Mouse (Mus musculus): ENCODE measurements around the gene Gorasp1. TPM values are rescaled to one million over a fixed set of nuclear protein-coding genes. Genes with fewer than 3 reads are reported as not detected.

Gorasp1 gene
- polyA plus RNA-seq, 1 experiment: 11.6 TPM

DNA sequence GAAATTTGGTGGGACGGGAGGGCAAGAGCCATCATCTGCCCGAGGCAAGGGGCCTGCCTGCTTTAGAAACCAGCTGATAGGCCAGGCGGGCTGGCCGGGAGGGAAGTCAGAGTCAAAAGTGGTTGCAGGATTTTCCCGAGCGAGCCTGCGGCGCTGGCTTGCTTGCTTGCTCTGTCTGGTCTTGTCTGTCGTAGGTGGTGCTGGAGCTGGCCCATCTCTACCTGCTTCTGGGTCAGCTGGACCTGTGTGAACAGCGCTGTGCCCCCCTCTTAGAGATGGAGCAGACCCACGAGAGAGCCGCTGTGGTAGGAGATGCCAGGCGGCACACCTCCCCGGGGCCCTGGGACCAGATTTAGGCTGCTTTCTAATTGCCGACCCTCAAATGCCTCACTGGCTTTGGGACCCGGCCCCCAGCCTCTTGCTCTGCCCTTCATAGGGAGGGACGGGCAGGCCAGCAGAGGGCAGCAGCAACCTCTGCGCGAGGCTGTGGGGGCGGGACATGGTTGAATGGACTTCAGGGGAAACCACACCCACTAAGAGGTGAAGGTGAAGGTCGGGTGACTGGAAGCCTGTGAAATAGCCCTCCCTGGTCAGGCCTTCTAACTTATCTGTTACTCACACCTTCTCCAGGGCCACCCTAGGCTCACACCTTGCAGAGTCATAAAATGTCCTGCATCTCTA lies 25.8 kb upstream of the Gorasp1 start:
- H3K4me3 ChIP-seq (replicated peaks): peak overlapping the region; percentile 44
- TF ChIP-seq FLI1 (IDR thresholded peaks at IDR 0.05; ENCODE audit: low read length) (no peak), GATA1 (IDR thresholded peaks at IDR 0.05; ENCODE audit: borderline replicate concordance, low read length) (no peak)
- H3K36me3 ChIP-seq (replicated peaks; ENCODE audit: low read length): peaks cover 6% of the 10 kb centered on the region
- peaks cover 62% of the 10 kb centered on the region for H3K4me1 ChIP-seq
- peaks cover 15% of the 10 kb centered on the region for H3K27me3 ChIP-seq (replicated peaks)
- no peaks in the 10 kb centered on the region for H3K9me3 ChIP-seq

DNA sequence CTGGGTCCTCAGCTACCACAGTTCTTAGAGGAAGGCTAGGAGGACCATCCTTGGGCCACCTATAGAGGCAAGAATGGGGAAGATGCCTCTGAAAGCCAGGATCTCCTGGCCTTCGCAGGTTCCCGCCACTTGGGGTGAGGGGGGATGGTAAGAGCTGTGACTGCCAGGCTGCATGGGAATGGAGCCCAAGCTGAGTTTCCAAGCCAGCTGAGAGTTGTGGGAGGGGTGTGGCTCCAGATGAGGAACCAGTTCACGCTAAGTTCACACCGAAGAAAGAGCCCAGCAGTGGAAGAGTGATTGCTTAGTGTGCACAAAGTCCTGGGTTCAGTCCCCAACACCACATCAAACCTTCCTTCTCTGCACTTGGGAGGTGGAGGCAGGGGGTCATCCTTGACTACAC lies 24.9 kb upstream of the Gorasp1 start:
- Histone ChIP-seq H3K36me3 (replicated peaks; ENCODE audit: low read length) (peaks cover 6% of the 10 kb centered on the region), H3K9me3 (no peaks in the 10 kb centered on the region), H3K4me3 (replicated peaks) (no peak overlapping the region), H3K4me1 (peaks cover 57% of the 10 kb centered on the region), H3K27me3 (replicated peaks) (peaks cover 15% of the 10 kb centered on the region)
- TF ChIP-seq GATA1 (IDR thresholded peaks at IDR 0.05; ENCODE audit: borderline replicate concordance, low read length) (no peak), FLI1 (IDR thresholded peaks at IDR 0.05; ENCODE audit: low read length) (no peak)

DNA sequence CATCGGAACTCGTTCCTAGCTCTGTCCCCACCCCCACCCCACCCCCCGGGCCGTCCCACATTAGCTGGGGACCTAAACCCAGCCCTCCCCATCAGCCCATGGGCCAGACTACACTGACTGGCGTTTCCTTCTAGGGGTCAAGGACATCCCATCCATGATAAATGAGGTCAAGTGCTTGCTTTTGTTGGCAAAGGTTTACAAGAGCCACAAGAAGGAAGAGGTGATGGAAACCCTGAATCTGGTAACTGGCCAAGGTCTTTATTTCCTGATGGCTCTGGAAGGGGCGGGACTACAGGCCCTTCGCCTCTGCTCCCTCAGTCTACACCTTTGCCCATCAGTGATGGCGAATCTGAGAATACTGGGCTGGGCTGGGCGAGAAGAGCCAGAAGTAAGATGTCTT lies 21.5 kb upstream of the Gorasp1 start:
- no peak for TF ChIP-seq FLI1 (IDR thresholded peaks at IDR 0.05; ENCODE audit: low read length)
- no peak for TF ChIP-seq GATA1 (IDR thresholded peaks at IDR 0.05; ENCODE audit: borderline replicate concordance, low read length)
- no peaks in the 10 kb centered on the region for H3K9me3 ChIP-seq
- peaks cover 19% of the 10 kb centered on the region for H3K27me3 ChIP-seq (replicated peaks)
- peaks cover 3% of the 10 kb centered on the region for H3K36me3 ChIP-seq (replicated peaks; ENCODE audit: low read length)
- H3K4me3 ChIP-seq (replicated peaks): no peak overlapping the region
- peaks cover 61% of the 10 kb centered on the region for H3K4me1 ChIP-seq

DNA sequence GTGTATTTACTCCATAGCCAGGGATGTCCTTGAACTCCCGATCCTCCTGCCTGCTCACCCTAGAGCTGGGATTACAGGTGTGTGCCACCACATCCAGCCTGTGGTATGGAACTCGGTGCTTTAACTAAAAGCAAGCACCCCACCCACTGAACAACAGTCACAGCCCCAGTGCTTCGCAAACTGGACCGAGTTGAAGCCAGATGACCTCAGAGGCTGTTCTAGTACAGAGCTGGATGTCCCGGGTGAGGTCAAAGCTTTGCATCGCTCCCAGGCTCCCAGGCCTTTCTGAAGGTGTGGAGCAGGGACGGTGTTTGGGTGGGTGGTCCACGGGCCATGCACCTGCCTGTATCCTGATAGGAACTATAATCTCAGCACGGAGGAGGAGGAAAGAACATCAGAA lies 14.0 kb upstream of the Gorasp1 start:
- TF ChIP-seq FLI1 (IDR thresholded peaks at IDR 0.05; ENCODE audit: low read length) (no peak), GATA1 (IDR thresholded peaks at IDR 0.05; ENCODE audit: borderline replicate concordance, low read length) (no peak)
- Histone ChIP-seq H3K4me3 (replicated peaks) (no peak overlapping the region), H3K36me3 (replicated peaks; ENCODE audit: low read length) (peaks cover 3% of the 10 kb centered on the region), H3K27me3 (replicated peaks) (peaks cover 22% of the 10 kb centered on the region), H3K9me3 (no peaks in the 10 kb centered on the region), H3K4me1 (peaks cover 59% of the 10 kb centered on the region)

DNA sequence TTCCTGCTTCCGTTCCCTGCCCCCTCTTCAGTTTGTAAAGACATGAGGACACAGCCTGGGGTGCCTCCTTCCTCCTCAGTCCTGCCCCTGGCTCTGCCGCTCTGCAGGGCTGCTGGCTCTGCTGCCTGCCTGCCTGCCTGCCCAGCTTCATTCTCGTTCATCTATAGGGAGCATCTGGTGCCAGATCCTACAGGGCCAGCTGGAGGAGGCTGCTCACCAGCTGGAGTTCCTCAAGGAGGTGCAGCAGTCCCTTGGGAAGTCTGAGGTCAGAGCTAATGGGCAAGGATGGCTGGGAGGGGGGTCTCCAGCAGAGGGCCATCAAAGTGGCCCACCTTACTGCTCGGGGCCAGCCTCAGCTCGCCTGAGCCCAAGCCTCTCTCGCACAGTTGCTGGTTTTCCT lies 13.1 kb upstream of the Gorasp1 start:
- TF ChIP-seq FLI1 (IDR thresholded peaks at IDR 0.05; ENCODE audit: low read length) (no peak), GATA1 (IDR thresholded peaks at IDR 0.05; ENCODE audit: borderline replicate concordance, low read length) (no peak)
- Histone ChIP-seq H3K4me3 (replicated peaks) (no peak overlapping the region), H3K27me3 (replicated peaks) (peaks cover 22% of the 10 kb centered on the region), H3K9me3 (no peaks in the 10 kb centered on the region), H3K4me1 (peaks cover 59% of the 10 kb centered on the region), H3K36me3 (replicated peaks; ENCODE audit: low read length) (peaks cover 3% of the 10 kb centered on the region)

DNA sequence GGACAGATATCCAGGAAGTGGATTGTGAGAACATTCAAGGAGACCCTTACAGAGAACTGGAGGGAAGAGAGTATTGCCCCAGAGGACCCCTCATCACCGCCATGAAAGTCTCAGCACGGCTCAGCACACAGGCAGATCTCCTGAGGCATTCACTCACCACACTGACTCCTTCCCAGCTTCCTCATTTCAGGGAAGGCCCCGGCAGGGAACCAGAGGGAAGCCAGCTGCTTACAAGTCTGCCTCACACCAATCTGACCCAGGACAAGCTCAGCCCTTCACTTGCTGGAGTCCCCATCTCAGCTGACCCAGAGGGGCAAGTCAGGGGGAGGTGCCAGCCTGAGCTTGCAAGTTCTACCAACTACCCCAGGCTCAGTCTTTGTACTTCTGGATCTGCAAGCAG lies 11.4 kb upstream of the Gorasp1 start:
- Histone ChIP-seq H3K36me3 (replicated peaks; ENCODE audit: low read length) (no peaks in the 10 kb centered on the region), H3K9me3 (no peaks in the 10 kb centered on the region), H3K4me1 (peaks cover 56% of the 10 kb centered on the region), H3K4me3 (replicated peaks) (no peak overlapping the region), H3K27me3 (replicated peaks) (peaks cover 19% of the 10 kb centered on the region)
- TF ChIP-seq GATA1 (IDR thresholded peaks at IDR 0.05; ENCODE audit: borderline replicate concordance, low read length): no peak
- no peak for TF ChIP-seq FLI1 (IDR thresholded peaks at IDR 0.05; ENCODE audit: low read length)

DNA sequence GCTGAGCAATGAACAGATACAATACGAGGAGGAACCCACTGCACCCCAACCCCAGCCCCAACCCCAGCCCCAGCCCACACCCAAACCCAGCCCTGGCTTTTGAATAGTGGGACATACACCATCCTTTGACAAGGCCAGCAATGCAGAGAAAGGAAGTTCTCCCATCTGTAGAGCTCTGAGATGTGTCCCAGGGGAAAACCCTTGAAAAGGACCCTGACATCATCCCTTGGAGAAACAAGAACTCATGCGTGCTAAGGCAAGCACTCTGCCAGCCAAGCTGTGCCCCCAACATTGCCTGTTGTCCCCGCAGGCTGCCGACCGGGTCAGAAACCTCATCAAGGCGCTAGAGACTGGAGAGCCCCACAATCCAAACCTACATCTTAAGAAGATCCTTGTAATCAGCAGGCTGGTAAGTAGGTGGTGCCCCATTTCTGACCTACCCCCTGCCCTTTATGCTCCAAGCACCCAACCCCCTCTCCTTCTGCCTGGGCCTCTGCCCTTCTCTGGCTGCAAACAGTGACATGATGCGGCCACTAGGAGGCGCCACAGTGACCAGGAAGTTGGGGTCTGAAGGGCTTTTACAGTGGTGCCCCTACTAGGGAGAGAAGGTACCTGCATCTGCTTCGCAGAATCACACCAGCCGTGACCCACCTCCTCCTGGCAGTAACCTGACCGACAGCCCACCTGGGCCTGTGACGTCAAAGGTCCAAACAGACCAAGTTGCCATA lies 8.0 kb upstream of the Gorasp1 start:
- Histone ChIP-seq H3K9me3 (no peaks in the 10 kb centered on the region), H3K4me1 (peaks cover 83% of the 10 kb centered on the region), H3K36me3 (replicated peaks; ENCODE audit: low read length) (no peaks in the 10 kb centered on the region), H3K4me3 (replicated peaks) (no peak overlapping the region), H3K27me3 (replicated peaks) (peaks cover 5% of the 10 kb centered on the region)
- no peak for TF ChIP-seq GATA1 (IDR thresholded peaks at IDR 0.05; ENCODE audit: borderline replicate concordance, low read length)
- TF ChIP-seq FLI1 (IDR thresholded peaks at IDR 0.05; ENCODE audit: low read length): no peak

DNA sequence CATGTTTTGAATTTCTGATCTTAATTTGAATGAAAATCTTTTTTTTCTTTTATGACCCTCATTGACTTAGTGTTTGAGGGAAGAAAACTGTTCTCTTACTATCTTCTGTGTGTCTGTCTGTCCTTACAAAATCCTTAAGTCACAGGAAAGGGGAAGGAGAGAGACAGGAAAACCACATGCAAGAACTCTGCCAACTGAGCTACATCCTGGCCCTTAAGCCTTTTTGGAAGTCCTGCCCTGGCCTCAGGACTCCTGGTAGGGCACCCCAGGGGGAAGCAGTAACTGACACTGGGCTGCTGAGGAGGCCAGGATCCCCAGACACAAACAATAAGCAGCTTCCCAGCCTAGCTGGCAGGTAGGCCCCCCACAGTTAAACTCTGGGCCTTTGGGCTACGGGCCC lies 6.0 kb upstream of the Gorasp1 start:
- peaks cover 12% of the 10 kb centered on the region for H3K27me3 ChIP-seq (replicated peaks)
- no peaks in the 10 kb centered on the region for H3K9me3 ChIP-seq
- H3K4me1 ChIP-seq: peaks cover 79% of the 10 kb centered on the region
- H3K4me3 ChIP-seq (replicated peaks): peak overlapping the region; percentile 71
- TF ChIP-seq GATA1 (IDR thresholded peaks at IDR 0.05; ENCODE audit: borderline replicate concordance, low read length): no peak
- TF ChIP-seq FLI1 (IDR thresholded peaks at IDR 0.05; ENCODE audit: low read length): no peak
- no peaks in the 10 kb centered on the region for H3K36me3 ChIP-seq (replicated peaks; ENCODE audit: low read length)

DNA sequence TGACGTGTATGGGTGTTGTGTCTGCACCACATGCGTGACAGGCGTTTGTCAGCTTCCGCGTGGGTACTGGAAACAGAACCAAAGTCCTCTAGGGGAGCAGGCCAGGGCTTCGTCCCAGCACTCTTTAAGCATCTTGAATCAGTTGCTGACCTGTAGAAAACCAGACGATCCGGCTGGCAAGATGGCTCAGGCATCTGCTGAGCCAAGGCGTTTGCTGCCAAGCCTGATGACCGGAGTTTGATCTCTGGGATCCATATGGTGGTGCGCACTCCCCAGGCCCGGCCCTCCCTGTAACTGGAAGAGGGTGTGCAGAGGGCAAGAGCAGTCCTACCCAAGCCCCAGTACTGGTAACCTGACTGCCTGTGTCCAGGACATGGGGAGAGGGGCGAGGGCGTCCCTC lies 4.5 kb upstream of the Gorasp1 start:
- Histone ChIP-seq H3K4me1 (peaks cover 89% of the 10 kb centered on the region), H3K4me3 (replicated peaks) (no peak overlapping the region), H3K27me3 (replicated peaks) (peaks cover 15% of the 10 kb centered on the region), H3K36me3 (replicated peaks; ENCODE audit: low read length) (no peaks in the 10 kb centered on the region), H3K9me3 (no peaks in the 10 kb centered on the region)
- TF ChIP-seq GATA1 (IDR thresholded peaks at IDR 0.05; ENCODE audit: borderline replicate concordance, low read length) (no peak), FLI1 (IDR thresholded peaks at IDR 0.05; ENCODE audit: low read length) (no peak)

DNA sequence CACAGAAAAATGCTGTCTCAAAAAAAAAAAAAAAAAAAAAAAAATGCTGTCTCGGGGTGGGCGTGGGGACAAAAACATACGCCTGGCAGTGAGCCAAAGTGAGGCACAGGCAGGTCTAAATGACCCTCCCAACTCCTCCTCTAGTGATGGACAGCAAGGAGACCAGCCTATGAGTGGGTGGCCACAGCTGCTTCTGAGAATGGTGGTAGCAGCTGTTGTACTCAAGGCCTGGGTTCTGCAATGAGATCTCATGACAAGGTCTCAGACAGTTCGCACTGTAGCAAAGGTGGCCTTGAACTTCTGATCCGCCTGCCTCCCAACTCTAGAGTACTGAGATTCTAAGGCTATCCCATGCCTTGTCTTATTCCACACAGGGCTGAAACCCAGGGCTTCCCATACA lies 4.0 kb upstream of the Gorasp1 start:
- TF ChIP-seq GATA1 (IDR thresholded peaks at IDR 0.05; ENCODE audit: borderline replicate concordance, low read length) (no peak), FLI1 (IDR thresholded peaks at IDR 0.05; ENCODE audit: low read length) (no peak)
- Histone ChIP-seq H3K4me3 (replicated peaks) (no peak overlapping the region), H3K27me3 (replicated peaks) (peaks cover 13% of the 10 kb centered on the region), H3K36me3 (replicated peaks; ENCODE audit: low read length) (no peaks in the 10 kb centered on the region), H3K9me3 (no peaks in the 10 kb centered on the region), H3K4me1 (peaks cover 89% of the 10 kb centered on the region)

Measured in megakaryocyte, embryonic 14.5 days (primary cell).